Mouse (Mus musculus): ENCODE results near the gene Ccdc42.

The Ccdc42 gene

GRCm38 (mm10) chr11:68585890-68586289 is 931 bp upstream of the Ccdc42 start:
- DNase-seq (ENCODE audit: low spot score), result no peak

GRCm38 (mm10) chr11:68589055-68589809 is 2.4 kb downstream of the Ccdc42 start:
- DNase-seq (ENCODE audit: low spot score), result peak; percentile 91

- no peak for DNase-seq (ENCODE audit: low spot score)
Observed at GRCm38 (mm10) chr11:68591708-68592107, 4.9 kb downstream of the Ccdc42 start.

- DNase-seq (ENCODE audit: low spot score), result no peak
Observed at GRCm38 (mm10) chr11:68593247-68593646, 6.4 kb downstream of the Ccdc42 start.

- no peak for DNase-seq (ENCODE audit: low spot score)
Observed at GRCm38 (mm10) chr11:68597912-68598311, 11.1 kb downstream of the Ccdc42 start.

GRCm38 (mm10) chr11:68600551-68601021 is 13.8 kb downstream of the Ccdc42 start:
- no peak for DNase-seq (ENCODE audit: low spot score)

- no peak for DNase-seq (ENCODE audit: low spot score)
Observed at GRCm38 (mm10) chr11:68601486-68601991, 14.7 kb downstream of the Ccdc42 start.

GRCm38 (mm10) chr11:68602200-68602931 is 15.5 kb downstream of the Ccdc42 start:
- DNase-seq (ENCODE audit: low spot score), result no peak

GRCm38 (mm10) chr11:68607046-68607445 is 20.2 kb downstream of the Ccdc42 start:
- no peak for DNase-seq (ENCODE audit: low spot score)

GRCm38 (mm10) chr11:68609910-68610566 is 23.2 kb downstream of the Ccdc42 start:
- no peak for DNase-seq (ENCODE audit: low spot score)

- DNase-seq (ENCODE audit: low spot score), result no peak
Observed at GRCm38 (mm10) chr11:68610567-68610947, 23.7 kb downstream of the Ccdc42 start.

GRCm38 (mm10) chr11:68613071-68613711 is 26.4 kb downstream of the Ccdc42 start:
- DNase-seq (ENCODE audit: low spot score), result no peak

GRCm38 (mm10) chr11:68622751-68623150 is 35.9 kb downstream of the Ccdc42 start:
- no peak for DNase-seq (ENCODE audit: low spot score)

GRCm38 (mm10) chr11:68623225-68623870 is 36.5 kb downstream of the Ccdc42 start:
- DNase-seq (ENCODE audit: low spot score), result peak; percentile 55

GRCm38 (mm10) chr11:68623871-68624258 is 37.0 kb downstream of the Ccdc42 start:
- no peak for DNase-seq (ENCODE audit: low spot score)

GRCm38 (mm10) chr11:68631611-68632316 is 44.9 kb downstream of the Ccdc42 start:
- peak; percentile 25 for DNase-seq (ENCODE audit: low spot score)

GRCm38 (mm10) chr11:68637861-68638615 is 51.2 kb downstream of the Ccdc42 start:
- no peak for DNase-seq (ENCODE audit: low spot score)

GRCm38 (mm10) chr11:68641361-68641760 is 54.5 kb downstream of the Ccdc42 start:
- no peak for DNase-seq (ENCODE audit: low spot score)

GRCm38 (mm10) chr11:68644781-68645180 is 58.0 kb downstream of the Ccdc42 start:
- DNase-seq (ENCODE audit: low spot score), result no peak
